Mouse (Mus musculus): ENCODE results near the gene C5ar2.

- TF ChIP-seq CTCF (IDR thresholded peaks at IDR 0.05) (no peak), EP300 (IDR thresholded peaks at IDR 0.05; ENCODE audit: insufficient read depth, low read depth, low read length) (no peak)
Observed at GRCm38 (mm10) chr7:16213986-16214385, 30.0 kb downstream of the C5ar2 start.

Measured in heart, adult 2 months (tissue).